In the genomic region with DNA sequence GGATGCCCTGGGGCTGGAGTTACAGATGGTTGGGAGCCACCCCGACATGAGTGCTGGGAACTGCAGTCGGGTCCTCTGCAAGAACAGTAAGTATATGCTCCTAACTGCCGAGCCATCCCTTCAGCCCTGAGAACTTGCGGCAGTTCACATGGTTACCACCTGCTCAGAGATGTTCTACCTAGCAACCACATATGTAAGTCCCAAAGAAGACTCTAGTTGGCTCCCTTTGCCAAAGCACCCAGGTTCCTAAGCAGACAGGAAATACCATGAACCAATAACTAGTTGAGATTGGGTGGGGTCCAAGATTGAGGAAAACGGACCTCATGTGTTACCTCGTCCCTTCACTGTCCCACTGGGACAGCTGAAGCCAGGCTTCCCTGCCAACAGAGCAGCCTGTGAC, we compare ENCODE assay signal across 16 mouse cellular contexts. TPM values are rescaled to one million over a fixed set of nuclear protein-coding genes. Genes with fewer than 3 reads are reported as not detected.
A peak's percentile ranks its signal among the peaks of the same experiment; 100 is the strongest.
DNase-seq lines count a peak whose midpoint lies in the region; ATAC-seq and TF ChIP-seq lines count a peak whose summit lies in the region.
"Had no signal": no experiment of that assay in that cellular context is flagged by ENCODE, and none has a peak within 500 bp of the region (broad histone marks: within the 10 kb centered on the region; RNA-seq: fewer than 3 reads in every experiment).

No protein-coding gene starts in this region.

- H3K36me3 ChIP-seq in forebrain, postnatal 0 days (ENCODE audit: insufficient read depth), result no peaks in the 10 kb centered on the region
- H3K36me3 ChIP-seq in forebrain, embryonic 13.5 days (ENCODE audit: poor library complexity, severe bottlenecking), result no peaks in the 10 kb centered on the region
- H3K36me3 ChIP-seq in MEL (ENCODE audit: control insufficient read depth in 1 of 2, insufficient read depth in 2 of 2, low read length in 2 of 2), result no peaks in the 10 kb centered on the region
- H3K36me3 ChIP-seq in intestine, embryonic 16.5 days (ENCODE audit: control insufficient read depth, insufficient read depth, low read length), result no peaks in the 10 kb centered on the region
- H3K36me3 ChIP-seq: heart, embryonic 15.5 days; hindbrain, embryonic 15.5 days had no signal

- H3K4me3 ChIP-seq in forebrain, postnatal 0 days (ENCODE audit: low read depth, low read length), result no peak overlapping the region
- no peak overlapping the region for H3K4me3 ChIP-seq in forebrain, embryonic 13.5 days
- no peak overlapping the region for H3K4me3 ChIP-seq in MEL (ENCODE audit: control insufficient read depth in 1 of 2, insufficient read depth in 1 of 2, low read depth in 2 of 2, low read length in 2 of 2)
- no peak overlapping the region for H3K4me3 ChIP-seq in intestine, embryonic 16.5 days (ENCODE audit: low read length)
- H3K4me3 ChIP-seq: heart, embryonic 15.5 days; hindbrain, embryonic 15.5 days had no signal

- no peak overlapping the region for H3K9ac ChIP-seq in forebrain, postnatal 0 days
- H3K9ac ChIP-seq in forebrain, embryonic 13.5 days, result no peak overlapping the region
- no peak overlapping the region for H3K9ac ChIP-seq in MEL (ENCODE audit: control insufficient read depth, low read depth, low read length, poor library complexity, severe bottlenecking)
- no peak overlapping the region for H3K9ac ChIP-seq in intestine, embryonic 16.5 days (ENCODE audit: low read depth, low read length)
- H3K9ac ChIP-seq: heart, embryonic 15.5 days; hindbrain, embryonic 15.5 days had no signal

- no peaks in the 10 kb centered on the region for H3K9me3 ChIP-seq in forebrain, postnatal 0 days (ENCODE audit: low read length)
- no peaks in the 10 kb centered on the region for H3K9me3 ChIP-seq in forebrain, embryonic 13.5 days (replicated peaks)
- H3K9me3 ChIP-seq in MEL (replicated peaks; ENCODE audit: insufficient read depth, low read length), result no peaks in the 10 kb centered on the region
- peaks cover 5% of the 10 kb centered on the region; the same call in 1 of the 2 replicates for H3K9me3 ChIP-seq in intestine, embryonic 16.5 days (ENCODE audit: control insufficient read depth, low read length)
- H3K9me3 ChIP-seq: heart, embryonic 15.5 days; hindbrain, embryonic 15.5 days had no signal

- H3K27me3 ChIP-seq in forebrain, postnatal 0 days (ENCODE audit: insufficient read depth, low read length), result no peaks in the 10 kb centered on the region
- H3K27me3 ChIP-seq in forebrain, embryonic 13.5 days, result peaks cover 3% of the 10 kb centered on the region; the same call in 1 of the 2 replicates
- H3K27me3 ChIP-seq in MEL (ENCODE audit: control insufficient read depth in 1 of 2, insufficient read depth in 2 of 2, low read length in 2 of 2), result peaks cover 0 to 4% of the 10 kb centered on the region in 2 experiments; a peak in 2 of 4 replicates
- no peaks in the 10 kb centered on the region for H3K27me3 ChIP-seq in intestine, embryonic 16.5 days (replicated peaks; ENCODE audit: control insufficient read depth, insufficient read depth, low read length)
- H3K27me3 ChIP-seq: hindbrain, embryonic 15.5 days had no signal

- H3K27ac ChIP-seq in forebrain, postnatal 0 days (ENCODE audit: low read depth, low read length), result no peak overlapping the region
- no peak overlapping the region for H3K27ac ChIP-seq in forebrain, embryonic 13.5 days
- no peak overlapping the region for H3K27ac ChIP-seq in MEL (ENCODE audit: control insufficient read depth, low read depth, low read length)
- H3K27ac ChIP-seq in intestine, embryonic 16.5 days (ENCODE audit: low read length), result no peak overlapping the region
- H3K27ac ChIP-seq: heart, embryonic 15.5 days; hindbrain, embryonic 15.5 days; kidney, postnatal 0 days; macrophage had no signal

- 78% methylated on average over 6 of the region's 6 CpGs for WGBS in forebrain, postnatal 0 days
- 73% methylated on average over 6 of the region's 6 CpGs for WGBS in forebrain, embryonic 13.5 days
- WGBS in intestine, embryonic 16.5 days, result 60% methylated on average over 6 of the region's 6 CpGs

- no peak for TF ChIP-seq POLR2A in MEL (IDR thresholded peaks at IDR 0.05; ENCODE audit: control insufficient read depth in 1 of 2, insufficient read depth in 1 of 2, low read depth in 1 of 2, low read length in 2 of 2, poor library complexity in 1 of 2)

- H3K4me2 ChIP-seq in forebrain, postnatal 0 days (ENCODE audit: low read depth), result no peak overlapping the region
- H3K4me2 ChIP-seq in forebrain, embryonic 13.5 days, result no peak overlapping the region
- no peak overlapping the region for H3K4me2 ChIP-seq in intestine, embryonic 16.5 days (ENCODE audit: low read depth, low read length)
- H3K4me2 ChIP-seq: heart, embryonic 15.5 days; hindbrain, embryonic 15.5 days had no signal

- no peaks in the 10 kb centered on the region for H3K79me2 ChIP-seq in MEL (ENCODE audit: control insufficient read depth, insufficient read depth, low read length, poor library complexity)

- peak; percentile 22 for DNase-seq in forebrain, postnatal 0 days
- peak; percentile 35 for DNase-seq in lung, postnatal 36 days
- no peak for DNase-seq in lung, postnatal 10 days
- peak; percentile 30 for DNase-seq in MEL (ENCODE audit: low read depth, low spot score)
- DNase-seq in natural killer cell, adult 2 months (ENCODE audit: low spot score in 2 of 2), result peak; percentile 24 to 47
- DNase-seq in heart, postnatal 14 days, result no peak
- DNase-seq: adrenal gland, postnatal 10 days had no signal

- TF ChIP-seq CTCF in forebrain, postnatal 0 days (IDR thresholded peaks at IDR 0.05; ENCODE audit: low read depth), result no peak
- no peak for TF ChIP-seq CTCF in MEL (IDR thresholded peaks at IDR 0.05 in 2 of 3, conservative IDR thresholded peaks at IDR 0.05 in 1 of 3; ENCODE audit: control insufficient read depth in 1 of 3, insufficient read depth in 1 of 3, low read depth in 2 of 3, low read length in 3 of 3, poor library complexity in 1 of 3, severe bottlenecking in 1 of 3)

- no peak for TF ChIP-seq EP300 in MEL (IDR thresholded peaks at IDR 0.05; ENCODE audit: low read depth in 1 of 2, low read length in 2 of 2)

- no peak for TF ChIP-seq RAD21 in MEL (IDR thresholded peaks at IDR 0.05; ENCODE audit: low read depth, low read length)

- intact Hi-C loops in heart, postnatal 14 days (cut with DNase I), result loop anchor here (10.0 kb wide), 1 partner anchor 228 kb away; no protein-coding TSS in a partner anchor

- no peaks in the 10 kb centered on the region for H3K4me1 ChIP-seq in forebrain, postnatal 0 days (ENCODE audit: insufficient read depth)
- 0 out of 2 replicates have a peak, but pooled peaks cover 4% of the 10 kb centered on the region for H3K4me1 ChIP-seq in forebrain, embryonic 13.5 days
- no peaks in the 10 kb centered on the region for H3K4me1 ChIP-seq in MEL (ENCODE audit: control insufficient read depth in 1 of 2, insufficient read depth in 2 of 2, low read length in 2 of 2)
- no peaks in the 10 kb centered on the region; the same call in 1 of the 2 replicates for H3K4me1 ChIP-seq in intestine, embryonic 16.5 days (ENCODE audit: control insufficient read depth, insufficient read depth, low read length)
- H3K4me1 ChIP-seq: heart, embryonic 15.5 days; hindbrain, embryonic 15.5 days had no signal

- ATAC-seq in forebrain, postnatal 0 days, result peak; percentile 43; the same call in 1 of the 2 replicates
- ATAC-seq in forebrain, embryonic 13.5 days, result no peak
- no peak for ATAC-seq in intestine, embryonic 16.5 days

TF ChIP-seq in MEL, 35 proteins besides CTCF, POLR2A, EP300 and RAD21:
- TF ChIP-seq ELF1 (IDR thresholded peaks at IDR 0.05; ENCODE audit: low read depth, low read length) (no peak), MYB (IDR thresholded peaks at IDR 0.05; ENCODE audit: low read depth, low read length) (no peak)

RNA-seq across cellular contexts. Expression of a gene that starts 17.8 kb away (rescaled TPM):
- not detected in 2 replicates for total RNA-seq in forebrain, postnatal 0 days (2014; rRNA removed)
- not detected in 2 replicates for polyA plus RNA-seq in forebrain, postnatal 0 days (2015; fragmentation: Nextera tagmentation; extraction: Ambion mirVana)
- not detected in 2 replicates for polyA plus RNA-seq in forebrain, embryonic 13.5 days (2015; fragmentation: Nextera tagmentation; extraction: Ambion mirVana)
- total RNA-seq in MEL (2012; rRNA removed), result not detected in 2 replicates
- not detected for polyA plus RNA-seq in MEL (2012; ENCODE audit: insufficient read depth in 1 of 2, insufficient read length in 2 of 2, low read depth in 1 of 2, low replicate concordance in 2 of 2, missing spikeins in 1 of 2)
- polyA plus RNA-seq in intestine, embryonic 16.5 days (2015; fragmentation: Nextera tagmentation; extraction: Ambion mirVana), result not detected in 2 replicates
- not detected for total RNA-seq in heart, postnatal 14 days (2021)
- total RNA-seq: adrenal gland, postnatal 10 days; layer of hippocampus, postnatal 14 days; liver, adult 2 months had no signal
- polyA plus RNA-seq: cortical plate, adult 2 months; heart, embryonic 15.5 days; hindbrain, embryonic 15.5 days; kidney, postnatal 0 days; liver, adult 2 months; macrophage had no signal

RNA-seq across cellular contexts. Expression of a gene that starts 21.9 kb away (rescaled TPM):
- 18.7 and 19.6 TPM in 2 replicates for total RNA-seq in forebrain, postnatal 0 days (2014; rRNA removed)
- 27.1 and 31.1 TPM in 2 replicates for polyA plus RNA-seq in forebrain, postnatal 0 days (2015; fragmentation: Nextera tagmentation; extraction: Ambion mirVana)
- polyA plus RNA-seq in forebrain, embryonic 13.5 days (2015; fragmentation: Nextera tagmentation; extraction: Ambion mirVana), result 38.7 and 39.0 TPM in 2 replicates
- total RNA-seq in MEL (2012; rRNA removed), result 24.9 and 25.7 TPM in 2 replicates
- polyA plus RNA-seq in MEL (2012; ENCODE audit: insufficient read depth in 1 of 2, insufficient read length in 2 of 2, low read depth in 1 of 2, low replicate concordance in 2 of 2, missing spikeins in 1 of 2), result 10 to 100 TPM in 1 of 2 experiments, not detected in 1; 55.6 TPM
- 47.3 and 48.5 TPM in 2 replicates for polyA plus RNA-seq in intestine, embryonic 16.5 days (2015; fragmentation: Nextera tagmentation; extraction: Ambion mirVana)
- 10 to 100 TPM; 25.4 to 28.1 TPM for total RNA-seq in heart, postnatal 14 days (2021)

RNA-seq across cellular contexts. Expression of a gene that starts 24.5 kb away (rescaled TPM):
- 0.85 and 2.0 TPM in 2 replicates for total RNA-seq in forebrain, postnatal 0 days (2014; rRNA removed)
- polyA plus RNA-seq in forebrain, postnatal 0 days (2015; fragmentation: Nextera tagmentation; extraction: Ambion mirVana), result 0.41 and 0.74 TPM in 2 replicates
- 1.4 and 1.6 TPM in 2 replicates for polyA plus RNA-seq in forebrain, embryonic 13.5 days (2015; fragmentation: Nextera tagmentation; extraction: Ambion mirVana)
- 0.65 and 1.3 TPM in 2 replicates for total RNA-seq in MEL (2012; rRNA removed)
- polyA plus RNA-seq in MEL (2012; ENCODE audit: insufficient read depth in 1 of 2, insufficient read length in 2 of 2, low read depth in 1 of 2, low replicate concordance in 2 of 2, missing spikeins in 1 of 2), result under 1 TPM in 1 of 2 experiments, not detected in 1; 0.96 TPM
- 1.8 and 2.0 TPM in 2 replicates for polyA plus RNA-seq in intestine, embryonic 16.5 days (2015; fragmentation: Nextera tagmentation; extraction: Ambion mirVana)
- total RNA-seq in heart, postnatal 14 days (2021), result under 1 TPM; 0.14 to 0.15 TPM

RNA-seq across cellular contexts. Expression of a gene that starts 55.7 kb away (rescaled TPM):
- total RNA-seq in forebrain, postnatal 0 days (2014; rRNA removed), result 4.5 and 11.9 TPM in 2 replicates
- 2.9 and 4.2 TPM in 2 replicates for polyA plus RNA-seq in forebrain, postnatal 0 days (2015; fragmentation: Nextera tagmentation; extraction: Ambion mirVana)
- 0.49 and 0.84 TPM in 2 replicates for polyA plus RNA-seq in forebrain, embryonic 13.5 days (2015; fragmentation: Nextera tagmentation; extraction: Ambion mirVana)
- under 0.01 and 0.07 TPM in 2 replicates for total RNA-seq in MEL (2012; rRNA removed)
- under 1 TPM in 1 of 2 experiments, not detected in 1; 0.08 TPM for polyA plus RNA-seq in MEL (2012; ENCODE audit: insufficient read depth in 1 of 2, insufficient read length in 2 of 2, low read depth in 1 of 2, low replicate concordance in 2 of 2, missing spikeins in 1 of 2)
- 70.3 and 81.3 TPM in 2 replicates for polyA plus RNA-seq in intestine, embryonic 16.5 days (2015; fragmentation: Nextera tagmentation; extraction: Ambion mirVana)
- 10 to 100 TPM; 55.0 to 72.4 TPM for total RNA-seq in heart, postnatal 14 days (2021)
- polyA plus RNA-seq: macrophage had no signal

Comparison
In these comparisons a context has a peak if more than half of its experiments do, and no peak if none do; other contexts are left out.
1. DNase-seq: peak in forebrain, postnatal 0 days (single experiment), lung, postnatal 36 days (single experiment), MEL (single experiment) and natural killer cell, adult 2 months (2 of 2); none in lung, postnatal 10 days (single experiment) and heart, postnatal 14 days (0 of 2).